Mouse (Mus musculus) neural tube, embryonic 12.5 days (tissue): ENCODE data around the gene Gm45717. TPM values are rescaled to one million over a fixed set of nuclear protein-coding genes. Genes with fewer than 3 reads are reported as not detected.

Source experiments
- ATAC-seq: fragments of 200-750 bp; cut with Nextera tagmentation; 2 replicates; pipeline ENCODE4 v1.8.0; 2017; ENCODE audit warnings: low read depth, mild to moderate bottlenecking, moderate TSS enrichment, moderate library complexity; ENCODE audit not compliant: low FRiP score
- H3K27ac ChIP-seq: fragments of 300-500 bp; sonication (generic); 2 replicates; pipeline ENCODE4 v1.5.1; 2016
- H3K27me3 ChIP-seq: fragments of 300-500 bp; sonication (generic); replicated peaks from 2 replicates; pipeline ENCODE4 v1.6.1; 2016; ENCODE audit warnings: mild to moderate bottlenecking
- H3K36me3 ChIP-seq: fragments of 300-500 bp; sonication (generic); 2 replicates; pipeline ENCODE4 v1.6.1; 2016; ENCODE audit warnings: mild to moderate bottlenecking
- H3K4me1 ChIP-seq: fragments of 300-500 bp; sonication (generic); 2 replicates; pipeline ENCODE4 v1.6.1; 2016
- H3K4me2 ChIP-seq: fragments of 300-500 bp; sonication (generic); replicated peaks from 2 replicates; pipeline ENCODE4 v1.6.1; 2016; ENCODE audit warnings: mild to moderate bottlenecking
- H3K4me3 ChIP-seq: fragments of 300-500 bp; sonication (generic); 2 replicates; pipeline ENCODE4 v1.5.1; 2016
- H3K9ac ChIP-seq: fragments of 300-500 bp; sonication (generic); 2 replicates; pipeline ENCODE4 v1.6.1; 2016; ENCODE audit warnings: mild to moderate bottlenecking
- H3K9me3 ChIP-seq: fragments of 300-500 bp; sonication (generic); 2 replicates; pipeline ENCODE4 v1.6.1; 2016; ENCODE audit warnings: mild to moderate bottlenecking
- WGBS: fragments of 180-500 bp; shearing (Covaris S2); methylation state at CpG from one replicate; pipeline ENCODE4 v1.1.7; 2016; 5-methylcytosine and 5-hydroxymethylcytosine counted together
- polyA plus RNA-seq: library from polyadenylated mRNA; unstranded; fragments of >200 nt; fragmentation: Nextera tagmentation; extraction: Ambion mirVana; gene quantifications from 2 replicates; pipeline ENCODE4 v1.2.1, GENCODE M21; 2016

Gm45717 gene
- polyA plus RNA-seq, 1 experiment from 2014 or later, result not detected

DNA sequence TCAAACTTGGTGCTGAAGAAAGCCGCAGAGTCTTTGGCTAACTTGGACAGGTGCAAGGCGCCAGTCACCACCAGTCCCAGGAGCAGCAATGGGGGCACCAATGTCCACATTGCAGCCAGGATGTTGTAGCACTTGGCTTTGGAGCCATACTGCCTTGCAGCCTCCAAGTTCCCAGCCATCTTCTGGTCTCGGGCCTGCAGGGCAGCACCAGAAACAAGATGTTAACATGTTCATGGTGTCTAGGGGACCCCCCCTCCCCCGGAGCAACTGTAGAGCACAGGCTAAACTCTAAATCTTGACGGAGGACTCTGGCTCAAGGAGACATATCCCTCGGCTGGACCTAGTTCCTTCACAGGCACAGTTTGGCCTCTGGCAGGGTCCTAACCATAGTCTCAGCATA lies 6.5 kb downstream of the Gm45717 start:
- Histone ChIP-seq H3K9ac (no peak overlapping the region), H3K4me2 (no peak overlapping the region), H3K9me3 (no peaks in the 10 kb centered on the region), H3K27me3 (no peaks in the 10 kb centered on the region), H3K4me1 (peaks cover 19% of the 10 kb centered on the region), H3K27ac (no peak overlapping the region), H3K4me3 (no peak overlapping the region), H3K36me3 (peaks cover 11% of the 10 kb centered on the region)
- 89% methylated on average over 6 of the region's 6 CpGs for WGBS
- ATAC-seq, result no peak

DNA sequence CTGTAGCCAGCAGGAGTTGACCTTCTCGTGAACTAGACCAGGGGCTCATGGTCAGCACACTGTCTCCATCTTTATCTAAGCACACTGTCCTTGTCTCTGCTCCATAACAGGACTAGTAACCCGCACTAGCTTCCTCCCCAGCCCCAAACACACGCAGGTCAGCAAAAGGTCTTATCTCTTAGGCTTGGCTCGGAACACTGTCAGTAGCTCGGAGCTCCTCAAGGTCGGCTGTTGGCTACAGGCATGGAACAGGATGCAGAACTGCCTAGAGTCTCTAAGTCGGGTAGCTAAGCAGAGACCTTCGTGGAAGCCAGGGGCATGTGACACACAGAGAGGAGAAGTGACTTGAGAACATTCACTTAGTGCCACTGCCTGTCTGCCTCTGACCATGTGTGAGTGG lies 7.6 kb downstream of the Gm45717 start:
- WGBS, result 90% methylated on average over 8 of the region's 8 CpGs
- Histone ChIP-seq H3K4me3 (no peak overlapping the region), H3K9ac (no peak overlapping the region), H3K4me2 (no peak overlapping the region), H3K27ac (no peak overlapping the region), H3K9me3 (no peaks in the 10 kb centered on the region), H3K4me1 (peaks cover 19% of the 10 kb centered on the region), H3K36me3 (peaks cover 11% of the 10 kb centered on the region), H3K27me3 (no peaks in the 10 kb centered on the region)
- no peak for ATAC-seq

DNA sequence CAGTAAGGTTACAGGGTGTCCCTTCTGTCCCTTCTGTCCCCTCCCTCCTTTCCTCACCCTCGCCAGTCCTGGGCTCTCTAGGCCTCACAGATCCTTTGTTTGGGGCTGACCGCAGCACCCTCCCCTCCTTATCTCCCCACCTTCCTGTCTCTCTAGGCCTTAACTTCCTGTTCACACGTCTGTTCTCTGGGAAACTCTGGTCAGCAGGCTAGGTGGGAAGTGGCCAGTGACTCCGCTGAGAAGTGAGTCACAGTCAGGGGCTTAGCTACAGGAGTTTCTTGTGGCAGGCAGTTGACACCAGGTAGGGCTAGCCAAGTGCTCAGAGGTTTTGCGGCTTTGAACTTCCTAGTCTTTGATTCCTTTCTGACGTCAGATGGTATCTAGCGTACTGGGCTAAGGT lies 8.8 kb downstream of the Gm45717 start:
- H3K4me1 ChIP-seq, result peaks cover 23% of the 10 kb centered on the region
- H3K4me2 ChIP-seq, result no peak overlapping the region
- peaks cover 11% of the 10 kb centered on the region for H3K36me3 ChIP-seq
- 74% methylated on average over 7 of the region's 7 CpGs for WGBS
- H3K27me3 ChIP-seq, result no peaks in the 10 kb centered on the region
- H3K4me3 ChIP-seq, result no peak overlapping the region
- no peak overlapping the region for H3K9ac ChIP-seq
- no peaks in the 10 kb centered on the region for H3K9me3 ChIP-seq
- no peak for ATAC-seq
- no peak overlapping the region for H3K27ac ChIP-seq

DNA sequence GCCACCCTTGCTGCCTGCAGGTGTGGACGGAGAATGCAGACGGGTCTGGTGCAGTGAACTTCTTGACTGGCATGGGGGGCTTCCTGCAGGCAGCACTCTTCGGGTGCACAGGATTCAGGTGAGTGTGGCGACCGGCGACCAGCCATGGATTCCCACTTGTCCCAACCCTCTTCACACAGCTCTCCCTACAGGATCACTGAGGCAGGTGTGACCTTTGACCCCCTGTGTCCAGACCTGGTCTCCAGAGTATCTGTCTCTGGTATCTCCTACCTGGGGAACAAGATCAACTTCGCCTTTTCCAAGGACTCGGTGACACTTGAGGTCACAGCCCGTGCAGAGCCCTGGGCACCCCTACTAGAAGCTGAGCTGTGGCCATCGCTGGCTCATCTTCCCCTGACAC lies 9.4 kb downstream of the Gm45717 start:
- 91% methylated on average over 10 of the region's 10 CpGs for WGBS
- H3K27me3 ChIP-seq, result no peaks in the 10 kb centered on the region
- no peak overlapping the region for H3K9ac ChIP-seq
- peaks cover 11% of the 10 kb centered on the region for H3K36me3 ChIP-seq
- H3K4me1 ChIP-seq, result peaks cover 21% of the 10 kb centered on the region
- no peak overlapping the region for H3K4me2 ChIP-seq
- H3K4me3 ChIP-seq, result no peak overlapping the region
- ATAC-seq, result no peak
- no peak overlapping the region for H3K27ac ChIP-seq
- H3K9me3 ChIP-seq, result no peaks in the 10 kb centered on the region

DNA sequence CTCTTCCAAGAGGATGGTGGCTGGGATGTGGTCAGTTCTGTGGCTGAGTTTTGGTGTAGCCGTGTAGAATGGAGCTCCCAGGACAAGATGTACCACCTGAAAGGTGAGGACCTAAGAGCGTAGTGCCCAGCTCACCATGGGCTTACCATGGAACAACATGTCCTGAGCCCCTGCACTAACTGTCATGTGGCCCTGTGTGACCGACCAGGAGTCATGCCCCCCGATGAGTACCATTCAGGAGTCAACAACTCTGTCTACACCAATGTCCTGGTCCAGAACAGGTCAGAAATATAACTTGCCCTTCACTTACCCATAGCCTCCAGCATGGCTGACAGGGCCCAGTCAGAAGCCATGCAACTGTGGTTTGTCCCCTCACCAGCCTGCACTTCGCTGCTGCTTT lies 10.5 kb downstream of the Gm45717 start:
- H3K4me2 ChIP-seq, result no peak overlapping the region
- ATAC-seq, result no peak
- no peak overlapping the region for H3K27ac ChIP-seq
- no peak overlapping the region for H3K4me3 ChIP-seq
- WGBS, result 94% methylated on average over 5 of the region's 5 CpGs
- peaks cover 11% of the 10 kb centered on the region for H3K36me3 ChIP-seq
- H3K9me3 ChIP-seq, result no peaks in the 10 kb centered on the region
- H3K9ac ChIP-seq, result no peak overlapping the region
- no peaks in the 10 kb centered on the region for H3K27me3 ChIP-seq
- peaks cover 11% of the 10 kb centered on the region for H3K4me1 ChIP-seq

DNA sequence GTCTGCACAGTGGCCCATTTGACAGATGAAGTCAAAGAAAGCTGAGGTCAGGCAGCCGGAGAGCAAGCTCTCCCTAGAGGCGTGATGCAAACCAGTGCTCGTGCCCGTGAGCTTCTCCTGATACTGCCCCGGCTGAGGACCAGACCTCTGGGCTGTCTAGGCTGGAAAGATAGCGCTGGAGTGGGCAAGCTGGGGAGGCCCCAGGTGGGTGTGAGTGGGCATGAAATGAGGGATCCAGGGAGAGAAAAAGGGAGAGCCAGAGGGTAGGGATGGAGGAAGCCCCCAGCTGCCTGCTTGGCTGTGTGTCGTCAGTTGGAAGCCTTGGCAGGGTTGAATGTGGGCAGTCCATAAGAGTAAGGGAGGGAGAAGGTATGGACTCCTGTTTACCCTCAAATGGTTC lies 11.5 kb downstream of the Gm45717 start:
- H3K4me3 ChIP-seq, result no peak overlapping the region

DNA sequence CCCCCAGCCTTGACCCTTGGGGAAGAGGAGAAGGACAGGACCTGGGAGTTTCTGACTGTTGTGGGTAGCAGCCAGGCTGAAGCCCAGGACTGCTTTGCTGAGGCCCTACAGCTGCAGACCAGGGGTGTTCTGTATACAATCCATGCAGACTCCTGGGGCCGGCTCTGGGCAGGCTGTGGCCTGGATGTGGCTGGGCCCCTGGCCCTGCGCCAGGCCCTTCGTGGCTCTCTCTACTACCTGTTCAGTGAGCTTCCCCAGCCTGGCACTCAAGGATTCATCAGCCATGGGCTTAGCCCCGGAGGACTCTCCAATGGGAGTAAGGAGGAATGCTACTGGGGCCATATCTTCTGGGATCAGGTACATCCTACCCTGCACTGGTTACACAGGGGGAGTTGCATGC lies 12.4 kb downstream of the Gm45717 start:
- H3K27ac ChIP-seq, result no peak overlapping the region
- no peaks in the 10 kb centered on the region for H3K27me3 ChIP-seq
- H3K4me3 ChIP-seq, result no peak overlapping the region
- WGBS, result 94% methylated on average over 4 of the region's 4 CpGs
- peaks cover 12% of the 10 kb centered on the region; the same call in 1 of the 2 replicates for H3K4me1 ChIP-seq
- H3K4me2 ChIP-seq, result no peak overlapping the region; the same call in 1 of the 2 replicates
- no peak for ATAC-seq
- H3K9me3 ChIP-seq, result no peaks in the 10 kb centered on the region
- H3K9ac ChIP-seq, result no peak overlapping the region
- H3K36me3 ChIP-seq, result peaks cover 7% of the 10 kb centered on the region

More for the DNA sequence above, 11.5 kb downstream of the Gm45717 start:
- Histone ChIP-seq H3K36me3 (peaks cover 11% of the 10 kb centered on the region), H3K27me3 (no peaks in the 10 kb centered on the region), H3K4me2 (no peak overlapping the region), H3K4me1 (peaks cover 12% of the 10 kb centered on the region; the same call in 1 of the 2 replicates), H3K9me3 (no peaks in the 10 kb centered on the region), H3K9ac (no peak overlapping the region), H3K27ac (no peak overlapping the region)
- ATAC-seq, result no peak
- 91% methylated on average over 7 of the region's 7 CpGs for WGBS

DNA sequence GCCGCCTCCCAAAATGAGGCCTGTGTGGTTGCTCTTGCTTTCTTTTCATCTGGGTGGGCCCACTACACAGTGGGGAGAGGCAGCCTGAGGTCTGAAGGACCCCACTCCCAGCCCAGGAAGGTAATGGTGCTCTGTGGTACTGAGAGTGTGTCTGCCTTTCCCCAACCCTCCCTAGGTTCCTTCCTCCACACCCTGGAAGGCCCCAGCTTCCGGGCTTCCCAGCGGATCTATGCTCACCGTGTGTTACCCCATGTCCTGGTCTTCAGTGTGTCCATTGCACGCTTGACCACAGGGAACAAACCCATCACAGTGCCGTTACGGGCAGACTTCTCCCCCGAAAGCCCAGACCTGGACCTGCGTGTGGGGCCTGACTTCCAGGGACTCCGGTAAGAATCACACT lies 12.9 kb downstream of the Gm45717 start:
- Histone ChIP-seq H3K27me3 (no peaks in the 10 kb centered on the region), H3K4me3 (no peak overlapping the region), H3K36me3 (peaks cover 2% of the 10 kb centered on the region; the same call in 1 of the 2 replicates), H3K4me1 (peaks cover 12% of the 10 kb centered on the region; the same call in 1 of the 2 replicates), H3K9ac (no peak overlapping the region), H3K27ac (no peak overlapping the region), H3K9me3 (no peaks in the 10 kb centered on the region), H3K4me2 (no peak overlapping the region; the same call in 1 of the 2 replicates)
- ATAC-seq, result no peak
- 92% methylated on average over 10 of the region's 10 CpGs for WGBS

DNA sequence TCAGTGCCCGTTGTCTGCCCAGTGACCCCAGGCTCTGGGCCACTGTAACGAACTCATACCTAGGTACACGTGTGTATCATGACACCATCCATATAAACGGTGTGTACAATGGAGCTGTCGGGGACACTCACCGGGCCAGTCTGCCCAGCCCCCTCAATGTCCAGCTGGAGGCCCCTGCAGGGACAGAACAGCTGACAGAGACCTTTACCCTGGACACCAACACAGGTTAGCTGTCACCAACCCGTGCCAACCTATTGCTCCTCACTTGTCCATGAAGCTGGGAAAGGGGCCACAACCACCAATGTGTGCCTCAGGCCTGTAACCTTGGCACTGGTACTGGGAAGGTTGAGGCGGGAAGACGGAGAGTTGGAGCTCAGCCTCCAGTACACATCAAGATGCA lies 13.4 kb downstream of the Gm45717 start:
- peak overlapping the region; percentile 58 for H3K4me2 ChIP-seq
- ATAC-seq, result no peak
- H3K4me1 ChIP-seq, result peaks cover 12% of the 10 kb centered on the region; the same call in 1 of the 2 replicates
- no peak overlapping the region for H3K27ac ChIP-seq
- no peaks in the 10 kb centered on the region for H3K36me3 ChIP-seq
- H3K9ac ChIP-seq, result peak overlapping the region; percentile 54; the same call in 1 of the 2 replicates
- 69% methylated on average over 9 of the region's 9 CpGs for WGBS
- no peaks in the 10 kb centered on the region for H3K9me3 ChIP-seq
- peak overlapping the region; percentile 46 for H3K4me3 ChIP-seq
- H3K27me3 ChIP-seq, result no peaks in the 10 kb centered on the region

DNA sequence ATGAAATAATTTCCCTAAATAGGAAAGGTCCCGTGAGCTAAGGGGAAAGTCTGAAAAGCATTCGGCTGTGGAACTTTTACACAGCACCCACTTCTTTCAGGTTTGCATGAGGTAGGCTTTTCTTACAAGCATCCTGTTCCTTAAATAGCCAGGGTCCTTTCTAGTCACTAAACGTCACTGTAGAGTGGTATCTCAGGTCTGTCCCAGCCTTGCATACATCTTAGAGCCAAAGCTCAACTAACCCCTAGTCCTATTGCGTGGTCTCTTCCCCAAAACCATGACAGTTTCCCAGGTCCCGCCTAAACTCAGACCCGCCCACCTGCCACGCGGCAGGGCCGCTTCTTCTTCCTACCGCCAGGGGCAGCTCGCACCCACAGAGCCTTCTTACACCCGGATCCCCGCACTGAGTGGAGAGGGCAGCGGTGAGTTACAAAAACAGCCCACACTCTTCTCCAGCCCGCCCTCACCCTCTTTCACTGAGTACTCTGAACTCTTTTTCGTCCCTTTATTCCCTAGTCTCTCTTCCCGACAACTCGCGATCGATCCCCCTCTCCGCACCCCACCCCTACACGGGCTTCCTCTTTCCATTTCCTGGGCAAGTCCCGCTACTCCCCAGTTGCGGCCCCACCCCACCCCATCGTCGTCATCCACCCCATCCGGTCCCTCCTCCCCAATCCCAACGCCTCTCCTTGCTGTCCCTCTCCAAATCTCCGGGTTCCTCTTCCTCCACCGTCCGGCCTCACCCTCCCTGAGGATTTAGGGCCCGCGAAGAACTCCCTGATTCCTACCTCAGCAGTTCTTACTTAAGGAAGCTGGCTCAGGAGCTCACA lies 14.3 kb downstream of the Gm45717 start, which contains the start of gene Pgghg:
Pgghg (plus strand) TSS at position 170 of the 830 bp plus-strand sequence.
- peak; percentile 87 for ATAC-seq
- peaks cover 12% of the 10 kb centered on the region; the same call in 1 of the 2 replicates for H3K4me1 ChIP-seq
- 3% methylated on average over 33 of the region's 33 CpGs for WGBS
- H3K9me3 ChIP-seq, result no peaks in the 10 kb centered on the region
- peak within 1 kb of the TSS; percentile 58 for H3K4me2 ChIP-seq
- H3K27ac ChIP-seq, result no peak within 1 kb of the TSS
- no peaks in the 10 kb centered on the region for H3K27me3 ChIP-seq
- peak within 1 kb of the TSS; percentile 46 for H3K4me3 ChIP-seq
- H3K9ac ChIP-seq, result peak within 1 kb of the TSS; percentile 54
- no peaks in the 10 kb centered on the region for H3K36me3 ChIP-seq

DNA sequence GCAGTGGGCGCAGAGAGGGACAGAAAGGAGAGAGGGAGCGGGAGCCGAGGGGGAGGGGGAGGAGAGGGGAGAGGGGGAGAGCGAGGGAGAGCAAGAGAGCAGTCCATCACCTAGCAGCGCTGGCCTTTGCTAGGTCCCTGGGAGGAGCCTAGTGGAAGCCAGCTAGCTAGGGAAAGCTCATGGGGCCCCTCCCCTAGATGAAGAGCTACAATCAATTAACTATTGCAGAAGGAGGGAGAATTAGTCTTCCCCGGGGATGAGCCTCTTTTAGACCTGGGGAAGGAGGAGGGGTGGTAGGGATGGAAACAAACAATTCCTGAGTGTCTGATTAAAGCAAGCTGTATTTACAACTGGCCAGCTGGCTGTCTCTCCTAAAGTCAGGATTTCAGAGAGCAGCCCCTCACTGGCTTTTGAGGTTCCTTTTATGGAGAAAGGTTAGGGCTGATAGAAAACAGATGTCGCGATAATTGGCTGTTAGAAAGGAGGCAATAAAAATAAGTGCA lies 16.0 kb downstream of the Gm45717 start:
- 0 out of 2 replicates have a peak, but pooled peaks have one; percentile 27 for ATAC-seq
- no peaks in the 10 kb centered on the region for H3K9me3 ChIP-seq
- H3K4me2 ChIP-seq, result peak overlapping the region; percentile 32
- H3K4me3 ChIP-seq, result no peak overlapping the region
- no peak overlapping the region for H3K27ac ChIP-seq
- H3K9ac ChIP-seq, result no peak overlapping the region
- H3K36me3 ChIP-seq, result no peaks in the 10 kb centered on the region
- peaks cover 12% of the 10 kb centered on the region; the same call in 1 of the 2 replicates for H3K4me1 ChIP-seq
- WGBS, result 5% methylated on average over 8 of the region's 8 CpGs
- no peaks in the 10 kb centered on the region for H3K27me3 ChIP-seq

DNA sequence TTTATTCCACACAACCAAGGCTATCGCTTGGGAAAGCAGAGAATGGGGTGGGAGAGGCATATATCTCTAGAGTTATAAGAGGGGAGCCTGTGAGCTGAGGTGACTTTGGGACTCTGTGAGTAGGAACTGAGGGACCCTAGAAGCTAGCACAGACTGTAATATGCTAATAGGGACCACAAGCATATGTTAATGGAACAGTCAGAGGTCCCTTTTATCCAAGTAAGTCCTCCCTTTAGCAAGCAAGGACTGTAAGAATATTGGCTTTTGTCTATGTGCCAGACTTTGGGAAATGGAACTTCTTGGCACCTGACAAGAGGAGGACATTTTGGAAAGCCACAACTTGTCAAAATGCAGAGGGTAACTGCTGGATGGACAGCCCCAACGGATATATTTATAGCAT lies 16.8 kb downstream of the Gm45717 start:
- WGBS, result 19% methylated on average over 2 of the region's 2 CpGs
- H3K27ac ChIP-seq, result no peak overlapping the region

More for the DNA sequence above, 16.8 kb downstream of the Gm45717 start:
- Histone ChIP-seq H3K4me2 (no peak overlapping the region), H3K9ac (no peak overlapping the region), H3K36me3 (no peaks in the 10 kb centered on the region), H3K9me3 (no peaks in the 10 kb centered on the region), H3K27me3 (no peaks in the 10 kb centered on the region), H3K4me3 (no peak overlapping the region), H3K4me1 (peaks cover 12% of the 10 kb centered on the region; the same call in 1 of the 2 replicates)
- no peak for ATAC-seq
